Mouse (Mus musculus) intestine, postnatal 0 days (tissue): Measurements from ENCODE around the gene Uvssa. TPM values are rescaled to one million over a fixed set of nuclear protein-coding genes. Genes with fewer than 3 reads are reported as not detected.
A peak's percentile ranks its signal among the peaks of the same experiment; 100 is the strongest.
"Not testable (repeated sequence)": the region's sequence is repeated elsewhere in the genome, so short reads cannot be mapped to it uniquely, and the experiment has no call there.

Experiments
- ATAC-seq: fragments of 200-750 bp; cut with Nextera tagmentation; 2 replicates; pipeline ENCODE4 v1.8.0; 2017; ENCODE audit warnings: mild to moderate bottlenecking, moderate TSS enrichment, moderate library complexity
- H3K27ac ChIP-seq: fragments of 300-500 bp; sonication (generic); 2 replicates; pipeline ENCODE4 v1.5.1; 2014; ENCODE audit warnings: mild to moderate bottlenecking, low read depth, low read length, moderate library complexity
- H3K27me3 ChIP-seq: fragments of 300-500 bp; sonication (generic); replicated peaks from 2 replicates; pipeline ENCODE4 v1.6.1; 2014; ENCODE audit warnings: low read length, mixed read lengths; ENCODE audit not compliant: control insufficient read depth, insufficient read depth
- H3K36me3 ChIP-seq: fragments of 300-500 bp; sonication (generic); 2 replicates; pipeline ENCODE4 v1.6.1; 2014; ENCODE audit warnings: mild to moderate bottlenecking, moderate library complexity; ENCODE audit not compliant: control insufficient read depth, insufficient read depth
- H3K4me1 ChIP-seq: fragments of 300-500 bp; sonication (generic); replicated peaks from 2 replicates; pipeline ENCODE4 v1.6.1; 2014; ENCODE audit warnings: antibody characterized with exemption, low read length, mixed read lengths; ENCODE audit not compliant: control insufficient read depth, insufficient read depth
- H3K4me2 ChIP-seq: fragments of 300-500 bp; sonication (generic); replicated peaks from 2 replicates; pipeline ENCODE4 v1.6.1; 2014; ENCODE audit warnings: low read depth, mild to moderate bottlenecking, moderate library complexity
- H3K4me3 ChIP-seq: fragments of 300-500 bp; sonication (generic); 2 replicates; pipeline ENCODE4 v1.5.1; 2014; ENCODE audit warnings: low read depth, low read length
- H3K9ac ChIP-seq: fragments of 300-500 bp; sonication (generic); 2 replicates; pipeline ENCODE4 v1.6.1; 2014; ENCODE audit warnings: mild to moderate bottlenecking, low read depth, low read length
- H3K9me3 ChIP-seq: fragments of 300-500 bp; sonication (generic); 2 replicates; pipeline ENCODE4 v1.6.1; 2016; ENCODE audit warnings: mixed run types; ENCODE audit not compliant: control insufficient read depth
- CTCF ChIP-seq: sonication (generic); IDR thresholded peaks from 2 replicates; pipeline ENCODE4 v1.5.1; 2016; ENCODE audit warnings: low read depth, mild to moderate bottlenecking, control low read depth, antibody characterized with exemption, moderate library complexity
- WGBS: fragments of 180-500 bp; shearing (Covaris S2); extraction: QIAGEN DNeasy Blood & Tissue Kit; methylation state at CpG from one replicate; pipeline ENCODE4 v1.1.7; 2014; 5-methylcytosine and 5-hydroxymethylcytosine counted together
- polyA plus RNA-seq: library from polyadenylated mRNA; unstranded; fragments of >200 nt; fragmentation: Nextera tagmentation; extraction: Ambion mirVana; gene quantifications from 2 replicates; pipeline ENCODE4 v1.2.1, GENCODE M21; 2015

Gene Uvssa
- polyA plus RNA-seq, 1 experiment from 2014 or later = 3.4 TPM

GRCm38 (mm10) chr5:33341165-33341564 lies 37.2 kb upstream of the Uvssa start:
- WGBS = 78% methylated on average over 6 of the region's 6 CpGs
- Histone ChIP-seq H3K36me3 (peaks cover 4% of the 10 kb centered on the region), H3K27ac (no peak overlapping the region), H3K4me3 (no peak overlapping the region), H3K9me3 (no peaks in the 10 kb centered on the region), H3K9ac (no peak overlapping the region), H3K4me2 (no peak overlapping the region), H3K4me1 (no peaks in the 10 kb centered on the region; the same call in 1 of the 2 replicates), H3K27me3 (no peaks in the 10 kb centered on the region)
- TF ChIP-seq CTCF = no peak
- ATAC-seq = no peak

GRCm38 (mm10) chr5:33342248-33342647 lies 36.1 kb upstream of the Uvssa start:
- not testable (repeated sequence) for H3K9me3 ChIP-seq, H3K4me3 ChIP-seq, ATAC-seq, H3K27me3 ChIP-seq, H3K36me3 ChIP-seq, H3K9ac ChIP-seq, H3K4me2 ChIP-seq, H3K27ac ChIP-seq, H3K4me1 ChIP-seq
- peak; percentile 26; the same call in 1 of the 2 replicates for TF ChIP-seq CTCF
- WGBS = 71% methylated on average over 3 of the region's 3 CpGs

GRCm38 (mm10) chr5:33342821-33343220 lies 35.5 kb upstream of the Uvssa start:
- ATAC-seq = no peak
- Histone ChIP-seq H3K27ac (no peak overlapping the region), H3K9me3 (no peaks in the 10 kb centered on the region), H3K4me3 (no peak overlapping the region), H3K4me2 (no peak overlapping the region), H3K9ac (no peak overlapping the region), H3K4me1 (no peaks in the 10 kb centered on the region), H3K27me3 (no peaks in the 10 kb centered on the region), H3K36me3 (peaks cover 4% of the 10 kb centered on the region)
- no peak for TF ChIP-seq CTCF

GRCm38 (mm10) chr5:33343571-33343970 lies 34.8 kb upstream of the Uvssa start:
- ATAC-seq = no peak
- no peak overlapping the region for H3K4me2 ChIP-seq
- no peaks in the 10 kb centered on the region for H3K9me3 ChIP-seq
- no peak for TF ChIP-seq CTCF
- H3K4me1 ChIP-seq = no peaks in the 10 kb centered on the region
- H3K36me3 ChIP-seq = peaks cover 4% of the 10 kb centered on the region
- H3K9ac ChIP-seq = no peak overlapping the region
- no peak overlapping the region for H3K27ac ChIP-seq
- H3K4me3 ChIP-seq = no peak overlapping the region
- H3K27me3 ChIP-seq = no peaks in the 10 kb centered on the region

GRCm38 (mm10) chr5:33344070-33344469 lies 34.3 kb upstream of the Uvssa start:
- TF ChIP-seq CTCF = no peak
- no peak overlapping the region for H3K4me2 ChIP-seq
- H3K27me3 ChIP-seq = no peaks in the 10 kb centered on the region
- H3K9ac ChIP-seq = no peak overlapping the region
- H3K9me3 ChIP-seq = no peaks in the 10 kb centered on the region
- WGBS = 53% methylated on average over 3 of the region's 3 CpGs
- ATAC-seq = no peak
- H3K4me3 ChIP-seq = no peak overlapping the region
- H3K36me3 ChIP-seq = peaks cover 4% of the 10 kb centered on the region
- H3K4me1 ChIP-seq = no peaks in the 10 kb centered on the region
- H3K27ac ChIP-seq = no peak overlapping the region

- 59% methylated on average over 3 of the region's 3 CpGs for WGBS
- no peak for TF ChIP-seq CTCF
- no peak for ATAC-seq
Measured at GRCm38 (mm10) chr5:33347620-33348019, 30.7 kb upstream of the Uvssa start.

GRCm38 (mm10) chr5:33349205-33349604 lies 29.1 kb upstream of the Uvssa start:
- TF ChIP-seq CTCF = no peak
- peaks cover 7% of the 10 kb centered on the region; the same call in 1 of the 2 replicates for H3K4me1 ChIP-seq
- WGBS = 91% methylated on average over 5 of the region's 5 CpGs
- H3K9me3 ChIP-seq = no peaks in the 10 kb centered on the region
- no peak for ATAC-seq
- H3K27ac ChIP-seq = no peak overlapping the region
- no peak overlapping the region for H3K4me3 ChIP-seq
- no peaks in the 10 kb centered on the region for H3K27me3 ChIP-seq
- no peak overlapping the region for H3K9ac ChIP-seq
- no peaks in the 10 kb centered on the region; the same call in none of the 2 replicates for H3K36me3 ChIP-seq
- no peak overlapping the region for H3K4me2 ChIP-seq

More at GRCm38 (mm10) chr5:33347620-33348019, 30.7 kb upstream of the Uvssa start:
- no peaks in the 10 kb centered on the region; the same call in none of the 2 replicates for H3K36me3 ChIP-seq
- no peak overlapping the region for H3K27ac ChIP-seq
- H3K9ac ChIP-seq = no peak overlapping the region
- no peaks in the 10 kb centered on the region for H3K27me3 ChIP-seq
- no peaks in the 10 kb centered on the region for H3K9me3 ChIP-seq
- H3K4me1 ChIP-seq = peaks cover under 1% of the 10 kb centered on the region; the same call in 1 of the 2 replicates
- H3K4me2 ChIP-seq = no peak overlapping the region
- no peak overlapping the region for H3K4me3 ChIP-seq
